Mouse (Mus musculus) CH12.LX (cell line): ENCODE measurements at regions not wholly inside any gene's neighbourhood (a gene's known extent, or its start where the extent isn't known, plus 50 kb on each side); places are given as distances from the start of the nearest gene placed in this dataset.

Source experiments
- DNase-seq: peaks from one replicate; pipeline ENCODE4 v3.0.0-alpha.2; 2013; ENCODE audit errors: extremely low read depth
- H3K27ac ChIP-seq: 2 replicates; pipeline ENCODE4 v1.5.1; 2012; ENCODE audit warnings: low read depth, mild to moderate bottlenecking, control low read depth, moderate library complexity; ENCODE audit not compliant: insufficient read depth
- H3K27me3 ChIP-seq: replicated peaks from 2 replicates; pipeline ENCODE3; 2012; ENCODE audit warnings: inconsistent platforms
- H3K36me3 ChIP-seq, 2 experiments: replicated peaks in 1 of 2; 2 replicates each; pipeline versions ENCODE3 to v1.6.1; 2012; ENCODE audit warnings: inconsistent platforms in 1 of 2, low read length in 1 of 2, mild to moderate bottlenecking in 1 of 2, mixed read lengths in 1 of 2, moderate library complexity in 1 of 2; ENCODE audit not compliant: control insufficient read depth in 1 of 2, insufficient read depth in 1 of 2
- H3K4me1 ChIP-seq, 2 experiments: 2 replicates each; pipeline ENCODE4 v1.6.1; 2012; ENCODE audit warnings: inconsistent platforms in 1 of 2, moderate library complexity in 1 of 2; ENCODE audit not compliant: insufficient read depth in 2 of 2, control insufficient read depth in 1 of 2
- H3K4me2 ChIP-seq: 2 replicates; pipeline ENCODE4 v1.6.1; 2012; ENCODE audit warnings: low read depth, mild to moderate bottlenecking, control low read depth; ENCODE audit not compliant: poor library complexity, insufficient read depth, severe bottlenecking
- H3K4me3 ChIP-seq, 3 experiments: fragments of 150-350 bp in 1 of 3; sonication (generic) in 1 of 3; replicated peaks in 1 of 3; 2 replicates each; pipeline versions ENCODE3 to v1.5.1; 2011 to 2012; ENCODE audit warnings: low read depth in 2 of 3, low read length in 2 of 3, mild to moderate bottlenecking in 2 of 3, moderate library complexity in 2 of 3, control low read depth in 1 of 3, improper control_type of control experiment in 1 of 3, inconsistent platforms in 1 of 3, mixed read lengths in 1 of 3; ENCODE audit not compliant: poor library complexity in 1 of 3
- H3K79me2 ChIP-seq: replicated peaks from 2 replicates; pipeline ENCODE4 v1.6.1; 2012; ENCODE audit warnings: mild to moderate bottlenecking, moderate library complexity; ENCODE audit not compliant: control insufficient read depth, poor library complexity, insufficient read depth, severe bottlenecking; ENCODE audit errors: extremely low read depth
- H3K9ac ChIP-seq: 2 replicates; pipeline ENCODE4 v1.6.1; 2012; ENCODE audit warnings: low read depth, mild to moderate bottlenecking, control low read depth, moderate library complexity; ENCODE audit not compliant: insufficient read depth
- H3K9me3 ChIP-seq: replicated peaks from 2 replicates; pipeline ENCODE3; 2012; ENCODE audit warnings: low read length, inconsistent platforms, mixed read lengths
- CHD1 ChIP-seq: IDR thresholded peaks from 2 replicates; pipeline ENCODE4 v1.6.1; 2012; ENCODE audit warnings: low read depth, low read length, improper control_type of control experiment, inconsistent platforms
- CHD2 ChIP-seq: IDR thresholded peaks from 2 replicates; pipeline ENCODE4 v1.6.1; 2011; ENCODE audit warnings: low read length, improper control_type of control experiment
- CTCF ChIP-seq, 2 experiments: IDR thresholded peaks in 1 of 2; conservative IDR thresholded peaks in 1 of 2; 2 replicates each; pipeline ENCODE4 v1.5.1; 2011 to 2012; ENCODE audit warnings: low read depth in 2 of 2, low read length in 2 of 2, improper control_type of control experiment in 1 of 2, inconsistent platforms in 1 of 2, mild to moderate bottlenecking in 1 of 2, moderate library complexity in 1 of 2
- GABPA ChIP-seq: IDR thresholded peaks from 2 replicates; pipeline ENCODE4 v1.6.1; 2012; ENCODE audit warnings: low read depth, low read length, improper control_type of control experiment, inconsistent platforms; ENCODE audit not compliant: insufficient replicate concordance
- JUN ChIP-seq: IDR thresholded peaks from 2 replicates; pipeline ENCODE4 v1.6.1; 2011; ENCODE audit warnings: low read depth, mild to moderate bottlenecking, low read length, improper control_type of control experiment, moderate library complexity; ENCODE audit not compliant: insufficient read depth
- JUND ChIP-seq: conservative IDR thresholded peaks from 2 replicates; pipeline ENCODE4 v1.6.1; 2011; ENCODE audit warnings: low read depth, low read length, improper control_type of control experiment
- MEF2A ChIP-seq: IDR thresholded peaks from 2 replicates; pipeline ENCODE4 v1.6.1; 2014; ENCODE audit warnings: low read depth, mild to moderate bottlenecking, inconsistent platforms, low read length, improper control_type of control experiment, borderline replicate concordance
- NRF1 ChIP-seq: IDR thresholded peaks from 2 replicates; pipeline ENCODE4 v1.6.1; 2014; ENCODE audit warnings: low read depth, mild to moderate bottlenecking, inconsistent platforms, low read length, improper control_type of control experiment, moderate library complexity
- PAX5 ChIP-seq: IDR thresholded peaks from 2 replicates; pipeline ENCODE4 v1.6.1; 2012; ENCODE audit warnings: low read length, inconsistent platforms, mixed read lengths
- POLR2A ChIP-seq: IDR thresholded peaks from 2 replicates; pipeline ENCODE4 v1.6.1; 2011; ENCODE audit warnings: low read depth, mild to moderate bottlenecking, improper control_type of control experiment, low read length
- POLR2AphosphoS2 ChIP-seq: IDR thresholded peaks from 2 replicates; pipeline ENCODE4 v1.6.1; 2011; ENCODE audit warnings: low read depth, low read length, improper control_type of control experiment
- SMC3 ChIP-seq: IDR thresholded peaks from 2 replicates; pipeline ENCODE4 v1.6.1; 2011; ENCODE audit warnings: low read depth, low read length, improper control_type of control experiment
- TCF12 ChIP-seq: IDR thresholded peaks from 2 replicates; pipeline ENCODE4 v1.6.1; 2014; ENCODE audit warnings: low read depth, mild to moderate bottlenecking, inconsistent platforms, low read length, improper control_type of control experiment
- USF2 ChIP-seq: conservative IDR thresholded peaks from 2 replicates; pipeline ENCODE4 v1.6.1; 2011; ENCODE audit warnings: low read depth, low read length, improper control_type of control experiment
- ZC3H11A ChIP-seq: IDR thresholded peaks from 2 replicates; pipeline ENCODE4 v1.6.1; 2012; ENCODE audit warnings: low read depth, mild to moderate bottlenecking, inconsistent platforms, low read length, improper control_type of control experiment
- ZNF384 ChIP-seq: IDR thresholded peaks from 2 replicates; pipeline ENCODE4 v1.6.1; 2012; ENCODE audit warnings: low read depth, low read length, improper control_type of control experiment, inconsistent platforms
- dilution Hi-C: fragments of 300-500 bp; cut with MboI; formaldehyde crosslinking; loops from 2 replicates; pipeline ENCODE4 v1.14.3; 2020; ENCODE audit warnings: low sequenced_read_pairs; ENCODE audit not compliant: extremely low pct_unique_long_range_greater_than_20kb, extremely low pct_ligation_motif_present
- in situ Hi-C: fragments of 300-500 bp; cut with MboI; formaldehyde crosslinking; loops from 3 replicates; pipeline ENCODE4 v1.14.3; 2019; ENCODE audit warnings: low sequenced_read_pairs, low pct_ligation_motif_present, low pct_unique_long_range_greater_than_20kb, mixed read lengths

GRCm38 (mm10) chr5:73782214-73783091, 131.3 kb downstream of the Spata18 start:
- Histone ChIP-seq H3K9me3 (no peaks in the 10 kb centered on the region), H3K9ac (no peak overlapping the region), H3K27ac (no peak overlapping the region), H3K4me3 (no peak overlapping the region), H3K27me3 (no peaks in the 10 kb centered on the region), H3K4me2 (no peak overlapping the region), H3K79me2 (no peaks in the 10 kb centered on the region), H3K36me3 (no peaks in the 10 kb centered on the region), H3K4me1 (peaks cover 0 to 5% of the 10 kb centered on the region in 2 experiments; a peak in 2 of 4 replicates)
- TF ChIP-seq SMC3, result no peak
- no peak for TF ChIP-seq GABPA
- TF ChIP-seq POLR2AphosphoS2, result no peak
- no peak for TF ChIP-seq MEF2A
- no peak for TF ChIP-seq CHD2
- TF ChIP-seq JUND, result no peak
- TF ChIP-seq POLR2A, result no peak
- TF ChIP-seq ZNF384, result no peak
- TF ChIP-seq USF2, result no peak
- no peak for TF ChIP-seq CTCF (conservative IDR thresholded peaks at IDR 0.05 in 1 of 2, IDR thresholded peaks at IDR 0.05 in 1 of 2; ENCODE audit: low read depth in 2 of 2, low read length in 2 of 2)
- no peak for DNase-seq
- dilution Hi-C loops (no loop called here), in situ Hi-C loops (no loop called here)

- H3K27me3 ChIP-seq, result no peaks in the 10 kb centered on the region
- H3K9me3 ChIP-seq, result no peaks in the 10 kb centered on the region
- H3K27ac ChIP-seq, result no peak overlapping the region
- H3K36me3 ChIP-seq, result no peaks in the 10 kb centered on the region
- in situ Hi-C loops, result no loop called here
- no peak for TF ChIP-seq PAX5
- TF ChIP-seq CHD1, result no peak
- no peak for TF ChIP-seq JUN
- H3K4me3 ChIP-seq, result no peak overlapping the region
- no peak overlapping the region for H3K4me2 ChIP-seq
- H3K4me1 ChIP-seq, result peaks cover 0 to 5% of the 10 kb centered on the region in 2 experiments; a peak in 2 of 4 replicates
- DNase-seq, result no peak
- no peaks in the 10 kb centered on the region for H3K79me2 ChIP-seq
- H3K9ac ChIP-seq, result no peak overlapping the region
- dilution Hi-C loops, result no loop called here
Observed at GRCm38 (mm10) chr5:73787275-73787674, 136.1 kb downstream of the Spata18 start.

- H3K4me1 ChIP-seq, result no peaks in the 10 kb centered on the region
- dilution Hi-C loops, result no loop called here
- TF ChIP-seq ZC3H11A, result no peak
- no peak for TF ChIP-seq NRF1
- TF ChIP-seq TCF12, result no peak
- no peaks in the 10 kb centered on the region for H3K9me3 ChIP-seq
- no peak overlapping the region for H3K9ac ChIP-seq
- H3K4me3 ChIP-seq, result no peak overlapping the region
- H3K79me2 ChIP-seq, result no peaks in the 10 kb centered on the region
- H3K27me3 ChIP-seq, result no peaks in the 10 kb centered on the region
- H3K27ac ChIP-seq, result no peak overlapping the region
- no peak for DNase-seq
- in situ Hi-C loops, result no loop called here
- no peak overlapping the region for H3K4me2 ChIP-seq
- H3K36me3 ChIP-seq, result no peaks in the 10 kb centered on the region
Observed at GRCm38 (mm10) chr5:73792216-73792615, 141.0 kb downstream of the Spata18 start.
